Mouse (Mus musculus) 3134 (cell line): ENCODE measurements around the gene Rora.

Experiments used
- DNase-seq: peaks from one replicate; pipeline ENCODE4 v3.0.0-alpha.2; 2011; ENCODE audit warnings: low spot score; ENCODE audit not compliant: insufficient read length; ENCODE audit errors: extremely low read depth

The Rora gene

DNA sequence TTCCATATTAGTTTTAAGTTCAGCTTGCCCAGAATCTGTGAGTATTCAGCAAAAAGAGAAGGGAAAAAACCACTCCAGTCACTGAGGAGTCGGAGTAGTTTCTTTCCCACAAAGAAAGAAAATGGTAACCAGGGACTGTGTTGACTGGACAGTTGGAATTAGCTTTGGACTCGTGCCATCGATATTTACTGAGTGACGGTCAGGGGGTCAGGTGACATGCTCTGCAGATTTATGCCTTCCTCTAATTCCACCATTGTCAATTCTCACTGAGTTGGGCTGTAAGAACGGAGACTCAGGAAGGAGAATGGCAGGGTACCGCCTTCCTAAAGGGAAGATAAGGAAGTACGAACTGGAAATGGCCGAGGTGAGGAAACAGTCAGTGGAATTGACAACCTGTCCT lies 670.2 kb downstream of the Rora start:
- no peak for DNase-seq

DNA sequence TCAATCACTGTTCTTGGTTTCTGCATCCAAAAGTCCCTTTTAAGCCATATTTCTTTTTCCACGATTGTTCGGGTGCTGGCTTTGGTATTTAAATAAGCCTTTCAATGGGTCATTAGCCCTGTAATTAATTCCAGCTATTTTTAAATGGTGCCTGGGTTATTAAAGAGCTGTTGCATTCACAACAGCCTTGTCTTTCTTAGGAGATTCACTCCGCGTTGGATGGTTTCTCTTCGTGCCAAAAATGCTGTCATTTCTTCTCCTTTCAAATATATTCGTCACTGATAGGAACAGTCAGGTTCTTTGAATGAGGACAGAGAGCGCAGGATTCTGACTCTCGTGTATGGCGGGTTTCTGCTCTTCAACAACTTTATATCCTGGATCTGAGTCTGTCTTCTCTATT lies 673.5 kb downstream of the Rora start:
- no peak for DNase-seq

- DNase-seq: no peak
These were observed 674.0 kb downstream of the Rora start for GRCm38 (mm10) chr9:69327591-69327990.

DNA sequence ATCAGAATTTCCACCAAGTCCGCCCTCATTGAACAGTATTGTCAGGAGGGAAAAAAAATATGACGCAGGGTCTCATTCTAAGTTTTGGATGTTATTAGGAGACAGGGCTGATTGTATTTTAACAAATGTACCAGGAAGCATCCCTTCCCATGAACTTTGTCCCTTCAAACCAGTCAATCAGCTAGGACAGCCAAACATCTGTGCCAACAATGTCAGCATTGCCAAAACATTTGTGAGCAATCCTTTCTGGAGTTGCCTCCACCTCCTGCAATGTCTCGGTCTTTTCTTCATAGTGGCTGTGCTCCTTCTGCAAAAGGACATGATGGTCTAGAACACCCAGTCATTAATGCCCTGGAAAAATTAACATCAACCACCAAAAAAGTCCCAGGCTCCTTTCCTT lies 678.2 kb downstream of the Rora start:
- no peak for DNase-seq

- no peak for DNase-seq
These were observed 679.4 kb downstream of the Rora start for GRCm38 (mm10) chr9:69332802-69333568.

DNA sequence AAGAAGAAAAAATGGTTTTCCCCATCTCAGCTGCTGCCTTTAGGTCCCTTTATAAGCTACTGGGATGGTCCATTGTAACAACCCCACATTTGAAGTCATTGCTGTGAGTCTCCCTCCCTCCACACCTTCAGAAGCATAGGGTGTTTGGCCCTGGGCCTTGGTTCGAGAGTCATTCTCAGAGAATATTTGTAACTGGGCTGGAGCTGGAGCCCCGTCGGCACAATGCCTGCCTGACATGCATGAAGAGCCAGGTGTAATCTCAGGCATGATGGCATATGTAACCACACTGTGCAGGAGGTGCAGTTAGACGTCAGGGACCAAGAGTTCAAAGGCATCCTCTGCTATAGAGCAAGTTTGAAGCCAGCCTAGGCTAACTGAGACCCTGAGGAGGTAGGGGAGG lies 680.1 kb downstream of the Rora start:
- no peak for DNase-seq

DNA sequence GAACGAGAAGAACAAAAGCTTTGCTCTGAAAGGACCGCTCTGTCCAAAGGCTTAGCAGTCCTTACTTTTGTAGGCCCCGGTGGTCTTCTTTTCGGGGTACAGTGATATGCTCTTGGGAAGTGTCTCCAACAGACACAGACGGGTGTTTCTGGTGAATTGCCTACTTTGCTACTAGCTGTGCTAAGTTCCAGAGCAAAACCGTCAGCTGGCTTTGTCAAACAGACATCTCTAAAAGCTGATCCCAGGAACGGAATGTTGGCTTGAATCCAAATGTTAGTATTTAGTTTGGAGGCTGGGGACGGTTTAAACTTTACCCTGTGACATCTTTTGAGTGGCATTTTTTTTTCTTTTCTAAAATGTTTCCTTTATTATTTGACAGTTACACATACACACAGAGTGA lies 680.5 kb downstream of the Rora start:
- DNase-seq: no peak

DNA sequence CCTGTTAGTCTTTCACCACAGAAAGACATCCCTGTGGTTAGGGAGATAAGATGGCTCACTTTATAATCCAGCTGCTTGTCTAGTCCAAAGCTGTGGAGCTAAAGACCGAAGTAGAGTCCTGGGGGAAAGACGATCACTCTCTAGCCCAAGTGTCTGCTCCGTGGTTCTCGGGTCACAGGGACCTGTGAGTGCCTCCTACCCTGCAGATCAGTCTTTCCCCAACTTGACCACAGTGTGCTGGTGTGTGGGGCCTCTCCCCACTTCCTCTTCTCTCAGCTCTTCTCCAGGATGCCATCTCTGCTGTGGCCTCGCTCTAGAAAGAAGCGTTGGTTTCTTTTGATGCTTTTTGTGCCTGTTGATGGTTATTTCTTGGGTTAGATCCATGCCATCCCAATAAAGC lies 682.5 kb downstream of the Rora start:
- DNase-seq: no peak

GRCm38 (mm10) chr9:69339199-69339598 lies 685.6 kb downstream of the Rora start:
- DNase-seq: no peak

DNA sequence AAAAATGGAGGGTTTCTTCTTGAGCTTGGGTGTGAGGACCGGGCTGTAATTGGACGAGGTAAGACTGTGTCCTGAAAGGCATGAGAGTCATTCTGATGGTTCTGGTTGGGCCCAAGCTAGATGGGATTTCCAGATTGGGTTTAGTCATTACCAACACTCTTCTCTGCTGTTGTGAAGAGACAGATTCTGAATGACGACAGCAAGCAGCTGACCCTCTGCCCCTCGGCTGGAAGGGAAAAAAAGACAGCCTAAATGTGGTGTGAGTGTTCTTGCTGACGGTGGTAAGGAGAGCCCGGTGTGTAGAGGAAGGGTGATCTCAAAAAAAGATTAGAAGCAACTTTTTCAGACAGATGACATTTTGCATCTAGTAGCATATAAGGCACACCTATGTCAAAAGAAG lies 686.2 kb downstream of the Rora start:
- no peak for DNase-seq

GRCm38 (mm10) chr9:69340421-69340820 lies 686.8 kb downstream of the Rora start:
- no peak for DNase-seq

DNA sequence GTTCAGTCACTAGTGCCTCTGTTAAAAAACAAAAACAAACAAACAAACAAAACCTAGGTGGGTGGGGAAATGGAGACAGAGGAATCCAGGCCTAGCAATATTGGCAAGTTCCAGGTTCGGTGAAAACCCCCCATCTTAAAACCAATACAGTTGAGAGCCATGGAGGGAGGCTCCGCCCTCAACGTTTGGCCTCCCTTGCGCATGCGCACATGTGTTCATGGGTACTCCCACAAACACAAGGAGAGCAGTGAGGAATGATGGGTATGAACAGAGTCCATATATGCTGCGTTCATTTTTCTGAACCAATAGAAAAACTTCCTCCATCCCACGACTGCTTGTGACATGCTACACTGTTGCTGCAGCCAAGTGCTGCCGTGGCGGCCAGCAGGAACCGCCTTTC lies 690.3 kb downstream of the Rora start:
- DNase-seq: no peak

DNA sequence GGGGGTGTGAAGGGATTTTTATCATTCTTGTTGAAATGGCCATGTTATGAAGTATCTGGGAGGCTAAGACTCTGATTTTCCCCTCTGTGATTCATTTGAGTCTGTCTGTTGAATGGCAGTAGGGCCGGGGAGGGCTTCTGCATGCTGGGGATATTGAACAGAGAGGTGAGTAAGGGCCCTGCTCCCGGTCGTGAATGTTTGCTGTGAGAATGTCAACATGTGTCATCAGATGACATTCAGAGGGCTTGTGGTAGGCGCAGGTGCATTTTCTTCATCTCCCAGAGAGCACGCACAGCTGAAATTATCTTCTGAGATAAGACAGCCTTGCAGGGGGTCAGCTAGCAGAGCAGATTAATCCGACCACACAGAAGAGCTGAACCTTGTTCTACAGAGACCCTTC lies 692.0 kb downstream of the Rora start:
- no peak for DNase-seq

- DNase-seq: no peak
These were observed 694.2 kb downstream of the Rora start for GRCm38 (mm10) chr9:69347796-69348195.

- DNase-seq: no peak
These were observed 696.0 kb downstream of the Rora start for GRCm38 (mm10) chr9:69349537-69349936.

GRCm38 (mm10) chr9:69354228-69354627 lies 700.6 kb downstream of the Rora start:
- no peak for DNase-seq

DNA sequence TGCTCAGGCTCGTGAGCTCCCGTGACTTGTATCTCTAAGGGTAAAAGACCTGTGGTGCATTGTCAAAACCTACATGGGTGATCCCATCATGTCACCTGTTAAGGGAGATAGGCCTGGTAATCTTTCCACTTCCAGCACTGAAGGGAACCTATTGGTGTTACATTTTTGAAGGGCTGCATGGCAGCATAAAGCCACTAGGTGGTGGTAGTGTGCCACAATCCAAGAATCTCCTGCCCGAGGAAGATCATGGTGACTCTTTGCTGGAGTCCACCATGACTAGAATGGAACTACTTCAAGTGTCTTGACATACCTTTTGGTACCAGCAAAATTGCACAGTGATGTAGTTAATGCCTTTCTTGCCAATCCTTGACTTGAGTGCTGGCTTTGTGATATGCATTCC lies 704.2 kb downstream of the Rora start:
- DNase-seq: no peak

GRCm38 (mm10) chr9:69358797-69359196 lies 705.2 kb downstream of the Rora start:
- no peak for DNase-seq

DNA sequence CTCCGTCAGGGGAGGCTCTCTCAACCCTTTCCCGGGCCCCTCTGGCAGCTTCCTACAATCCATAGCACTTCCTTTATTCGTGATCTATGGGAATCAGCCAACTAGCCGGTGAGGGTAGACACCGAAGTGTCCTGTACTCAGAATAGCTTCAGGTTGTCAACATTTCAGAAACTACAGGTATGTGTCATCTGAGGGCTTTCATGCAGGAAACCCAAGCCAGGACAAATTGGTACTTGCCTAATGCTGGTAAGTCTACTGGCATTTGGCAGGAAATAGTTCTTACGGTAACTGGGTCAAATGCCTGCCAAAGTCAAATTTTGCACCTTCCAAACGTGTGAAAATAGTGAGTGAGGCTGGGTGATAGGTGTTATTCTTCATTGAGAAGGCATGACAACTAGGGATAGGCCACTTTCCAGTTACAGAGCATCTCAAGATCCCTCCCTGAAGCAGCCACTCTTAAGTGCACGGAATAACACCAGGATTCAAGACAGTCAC lies 708.4 kb downstream of the Rora start:
- DNase-seq: no peak

DNA sequence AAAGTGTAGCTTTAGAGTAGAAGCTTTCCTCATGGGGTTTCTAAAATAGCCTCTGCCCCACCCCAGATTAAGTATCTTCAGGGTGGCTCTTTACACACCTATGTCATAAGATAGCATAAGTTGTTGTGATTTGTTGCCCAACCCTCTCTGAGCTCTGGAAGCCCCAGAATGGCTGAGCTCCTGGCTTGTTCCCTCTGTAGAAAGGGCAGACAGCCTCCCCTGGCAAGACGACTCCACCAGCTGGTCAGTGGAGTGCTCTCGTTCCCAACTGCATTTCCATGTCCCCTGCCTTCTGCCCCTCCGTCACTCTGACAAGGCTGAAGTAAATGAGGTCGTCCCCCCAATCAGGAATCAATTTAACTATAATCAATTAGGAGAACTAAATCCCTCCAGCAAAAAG lies 709.2 kb downstream of the Rora start:
- DNase-seq: no peak

DNA sequence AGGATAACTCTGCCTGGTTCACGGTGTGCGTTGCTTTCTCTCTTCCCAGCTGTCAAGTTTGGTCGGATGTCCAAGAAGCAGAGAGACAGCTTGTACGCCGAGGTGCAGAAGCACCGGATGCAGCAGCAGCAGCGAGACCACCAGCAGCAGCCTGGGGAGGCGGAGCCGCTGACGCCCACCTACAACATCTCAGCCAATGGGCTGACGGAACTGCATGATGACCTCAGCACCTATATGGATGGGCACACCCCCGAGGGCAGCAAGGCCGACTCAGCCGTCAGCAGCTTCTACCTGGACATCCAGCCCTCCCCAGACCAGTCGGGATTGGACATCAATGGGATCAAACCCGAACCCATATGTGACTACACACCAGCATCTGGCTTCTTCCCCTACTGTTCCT lies 710.5 kb downstream of the Rora start:
- no peak for DNase-seq

GRCm38 (mm10) chr9:69367055-69367454 lies 713.5 kb downstream of the Rora start:
- DNase-seq: no peak

- DNase-seq: no peak
These were observed 714.5 kb downstream of the Rora start for GRCm38 (mm10) chr9:69368071-69368470.
